Mouse (Mus musculus): ENCODE results near the gene Rnf157. TPM values are rescaled to one million over a fixed set of nuclear protein-coding genes. Genes with fewer than 3 reads are reported as not detected.

Rnf157 gene
- polyA plus RNA-seq, 1 experiment from 2014 or later = 18.3 TPM

Other genes with a start within 250 kb of the Rnf157 start
- 51.7 and 56.8 TPM in 2 replicates for gene Fbf1, start 244.9 kb downstream of the Rnf157 start, polyA plus RNA-seq (2016; fragmentation: Nextera tagmentation; extraction: Ambion mirVana)
- gene Ten1, start 214.2 kb downstream of the Rnf157 start, polyA plus RNA-seq (2016; fragmentation: Nextera tagmentation; extraction: Ambion mirVana) = 61.5 and 65.4 TPM in 2 replicates
- 13.0 and 16.7 TPM in 2 replicates for gene Acox1, start 214.0 kb downstream of the Rnf157 start, polyA plus RNA-seq (2016; fragmentation: Nextera tagmentation; extraction: Ambion mirVana)
- 1.4 and 1.7 TPM in 2 replicates for gene Evpl, start 175.0 kb downstream of the Rnf157 start, polyA plus RNA-seq (2016; fragmentation: Nextera tagmentation; extraction: Ambion mirVana)
- gene Srp68, start 138.8 kb downstream of the Rnf157 start, polyA plus RNA-seq (2016; fragmentation: Nextera tagmentation; extraction: Ambion mirVana) = 121 and 123 TPM in 2 replicates
- gene Galr2, start 132.1 kb downstream of the Rnf157 start, polyA plus RNA-seq (2016; fragmentation: Nextera tagmentation; extraction: Ambion mirVana) = 0.11 TPM in 1 of 2 replicates, not detected in the other
- 55.1 and 64.8 TPM in 2 replicates for gene Exoc7, start 105.8 kb downstream of the Rnf157 start, polyA plus RNA-seq (2016; fragmentation: Nextera tagmentation; extraction: Ambion mirVana)
- 0.68 and 1.5 TPM in 2 replicates for gene Foxj1, start 77.6 kb downstream of the Rnf157 start, polyA plus RNA-seq (2016; fragmentation: Nextera tagmentation; extraction: Ambion mirVana)
- 44.1 and 51.8 TPM in 2 replicates for gene Ubald2, start 21.1 kb upstream of the Rnf157 start, polyA plus RNA-seq (2016; fragmentation: Nextera tagmentation; extraction: Ambion mirVana)
- 0.36 and 0.44 TPM in 2 replicates for gene Qrich2, start 53.2 kb upstream of the Rnf157 start, polyA plus RNA-seq (2016; fragmentation: Nextera tagmentation; extraction: Ambion mirVana)
- gene Prpsap1, start 81.2 kb upstream of the Rnf157 start, polyA plus RNA-seq (2016; fragmentation: Nextera tagmentation; extraction: Ambion mirVana) = 203 and 209 TPM in 2 replicates
- 0.30 and 0.54 TPM in 2 replicates for gene Sphk1, start 117.9 kb upstream of the Rnf157 start, polyA plus RNA-seq (2016; fragmentation: Nextera tagmentation; extraction: Ambion mirVana)
- 12.7 and 16.4 TPM in 2 replicates for gene Ube2o, start 168.4 kb upstream of the Rnf157 start, polyA plus RNA-seq (2016; fragmentation: Nextera tagmentation; extraction: Ambion mirVana)
- gene Aanat, start 173.4 kb upstream of the Rnf157 start, polyA plus RNA-seq (2016; fragmentation: Nextera tagmentation; extraction: Ambion mirVana) = not detected in 2 replicates
- 4.4 and 5.2 TPM in 2 replicates for gene Rhbdf2, start 214.0 kb upstream of the Rnf157 start, polyA plus RNA-seq (2016; fragmentation: Nextera tagmentation; extraction: Ambion mirVana)
- 0.16 and 0.25 TPM in 2 replicates for gene Prcd, start 240.5 kb upstream of the Rnf157 start, polyA plus RNA-seq (2016; fragmentation: Nextera tagmentation; extraction: Ambion mirVana)
- gene Cygb, start 241.3 kb upstream of the Rnf157 start, polyA plus RNA-seq (2016; fragmentation: Nextera tagmentation; extraction: Ambion mirVana) = 2.7 and 5.8 TPM in 2 replicates